In genomic region chr2:18513435-18513834, GRCm38 (mm10) we compare ENCODE assay signal across 13 mouse cellular contexts.
DNase-seq lines count a peak whose midpoint lies in the region; ATAC-seq and TF ChIP-seq lines count a peak whose summit lies in the region.
"Had no signal": no experiment of that assay in that cellular context is flagged by ENCODE, and none has a peak within 500 bp of the region (broad histone marks: within the 10 kb centered on the region; RNA-seq: fewer than 3 reads in every experiment).

No protein-coding gene starts in this region.

- H3K9ac ChIP-seq in liver, postnatal 0 days (replicated peaks) = no peak overlapping the region
- H3K9ac ChIP-seq in liver, embryonic 12.5 days = no peak overlapping the region
- H3K9ac ChIP-seq: embryonic facial prominence, embryonic 13.5 days; heart, embryonic 12.5 days; liver, embryonic 13.5 days; midbrain, embryonic 15.5 days had no signal

- no peak overlapping the region for H3K27ac ChIP-seq in liver, postnatal 0 days (ENCODE audit: low read depth)
- no peak overlapping the region for H3K27ac ChIP-seq in liver, embryonic 12.5 days
- H3K27ac ChIP-seq: embryonic facial prominence, embryonic 13.5 days; liver, embryonic 13.5 days; midbrain, embryonic 15.5 days had no signal

- peak; percentile 41 for TF ChIP-seq CTCF in liver, postnatal 0 days (IDR thresholded peaks at IDR 0.05; ENCODE audit: low read depth)

- peak; percentile 5 to 6 for DNase-seq in cerebellum, postnatal 14 days
- DNase-seq in cerebellum, postnatal 4 days (ENCODE audit: low spot score in 2 of 2) = no peak
- DNase-seq in liver, postnatal 0 days = no peak
- peak; percentile 22 for DNase-seq in NIH3T3 (ENCODE audit: low read depth)
- DNase-seq in T-cell, adult 2 months (ENCODE audit: low spot score) = no peak
- DNase-seq in layer of hippocampus, postnatal 10 days (ENCODE audit: low spot score in 2 of 2) = no peak
- DNase-seq: layer of hippocampus, adult 9-11 months; liver, embryonic 13.5 days had no signal

- no peak overlapping the region for H3K4me2 ChIP-seq in liver, postnatal 0 days (ENCODE audit: low read depth, low read length)
- no peak overlapping the region for H3K4me2 ChIP-seq in liver, embryonic 12.5 days
- H3K4me2 ChIP-seq: embryonic facial prominence, embryonic 13.5 days; heart, embryonic 12.5 days; liver, embryonic 13.5 days; midbrain, embryonic 15.5 days had no signal

- H3K4me3 ChIP-seq in liver, postnatal 0 days (ENCODE audit: low read depth, low read length) = no peak overlapping the region
- no peak overlapping the region for H3K4me3 ChIP-seq in liver, embryonic 12.5 days
- H3K4me3 ChIP-seq: embryonic facial prominence, embryonic 13.5 days; heart, embryonic 12.5 days; liver, embryonic 13.5 days; midbrain, embryonic 15.5 days had no signal

- no peaks in the 10 kb centered on the region for H3K36me3 ChIP-seq in liver, postnatal 0 days (replicated peaks; ENCODE audit: insufficient read depth, low read length)
- no peaks in the 10 kb centered on the region for H3K36me3 ChIP-seq in liver, embryonic 12.5 days
- H3K36me3 ChIP-seq: embryonic facial prominence, embryonic 13.5 days; heart, embryonic 12.5 days; liver, embryonic 13.5 days; midbrain, embryonic 15.5 days had no signal

- no peaks in the 10 kb centered on the region for H3K27me3 ChIP-seq in liver, postnatal 0 days (ENCODE audit: insufficient read depth, low read length)
- H3K27me3 ChIP-seq in liver, embryonic 12.5 days (replicated peaks) = no peaks in the 10 kb centered on the region
- H3K27me3 ChIP-seq: embryonic facial prominence, embryonic 13.5 days; heart, embryonic 12.5 days; liver, embryonic 13.5 days; midbrain, embryonic 15.5 days had no signal

- no peak for TF ChIP-seq EP300 in liver, postnatal 0 days (IDR thresholded peaks at IDR 0.05; ENCODE audit: low read depth)

- no peaks in the 10 kb centered on the region for H3K9me3 ChIP-seq in liver, postnatal 0 days (ENCODE audit: low read length)
- H3K9me3 ChIP-seq in liver, embryonic 12.5 days (replicated peaks) = no peaks in the 10 kb centered on the region
- H3K9me3 ChIP-seq: embryonic facial prominence, embryonic 13.5 days; heart, embryonic 12.5 days; liver, embryonic 13.5 days; midbrain, embryonic 15.5 days had no signal

- no peak for ATAC-seq in liver, postnatal 0 days
- no peak for ATAC-seq in liver, embryonic 12.5 days
- ATAC-seq in megakaryocyte-erythroid progenitor cell, adult 5-6 weeks (replicated peaks; ENCODE audit: low FRiP score, low TSS enrichment, poor library complexity, severe bottlenecking) = peak; percentile 67
- ATAC-seq: midbrain, embryonic 15.5 days had no signal

- no peaks in the 10 kb centered on the region for H3K4me1 ChIP-seq in liver, postnatal 0 days (ENCODE audit: insufficient read depth)
- no peaks in the 10 kb centered on the region for H3K4me1 ChIP-seq in liver, embryonic 12.5 days
- H3K4me1 ChIP-seq: embryonic facial prominence, embryonic 13.5 days; heart, embryonic 12.5 days; liver, embryonic 13.5 days; midbrain, embryonic 15.5 days had no signal

Comparison
In these comparisons a context has a peak if more than half of its experiments do, and no peak if none do; other contexts are left out.
1. DNase-seq: peak in cerebellum, postnatal 14 days (2 of 2) and NIH3T3 (single experiment); none in cerebellum, postnatal 4 days (0 of 2), liver, postnatal 0 days (single experiment), T-cell, adult 2 months (single experiment) and layer of hippocampus, postnatal 10 days (0 of 2).